Mouse (Mus musculus) natural killer cell, adult 2 months (primary cell): ENCODE results near the gene Igf2bp3.

Experiments
- DNase-seq, 2 experiments: peaks; one replicate each; pipeline ENCODE4 v3.0.0; 2022; ENCODE audit warnings: low spot score in 2 of 2

The Igf2bp3 gene

DNA sequence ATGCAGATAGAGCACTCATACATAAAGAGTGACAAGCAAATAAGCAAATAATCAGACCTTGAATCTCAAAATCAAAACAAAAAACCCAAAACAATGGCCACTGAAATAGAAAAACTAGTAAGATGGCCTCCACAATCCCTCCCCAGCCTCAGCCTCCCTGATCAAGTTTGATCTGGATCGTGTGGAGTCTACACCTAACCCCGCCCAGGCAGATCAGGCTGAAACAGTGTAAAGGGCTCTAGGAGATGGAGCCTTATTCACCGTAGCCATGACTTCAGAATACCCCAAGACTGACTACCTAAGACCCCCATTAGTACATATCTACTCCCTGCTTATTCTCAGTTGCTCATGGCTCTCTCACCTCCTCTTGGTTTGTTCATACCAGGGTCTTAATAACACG is 41.1 kb downstream of the Igf2bp3 start:
- DNase-seq: no peak

DNA sequence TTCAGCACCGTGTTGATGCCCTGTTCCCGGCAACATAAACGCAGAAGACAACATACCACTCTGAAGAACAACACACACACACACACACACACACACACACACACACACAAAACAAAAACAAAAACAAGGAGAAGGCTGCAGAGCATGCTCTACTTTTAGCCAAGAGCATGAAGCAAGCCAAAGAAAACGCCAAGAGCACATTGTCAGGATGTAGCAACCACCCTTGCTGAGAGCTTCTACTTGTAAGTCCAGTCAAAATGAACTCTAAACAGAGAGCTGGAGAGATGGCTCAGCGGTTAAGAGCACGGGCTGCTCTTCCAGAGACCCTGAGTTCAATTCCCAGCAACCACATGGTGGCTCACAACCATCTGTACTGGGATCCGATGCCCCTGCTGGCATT is 41.5 kb downstream of the Igf2bp3 start:
- no peak for DNase-seq

DNA sequence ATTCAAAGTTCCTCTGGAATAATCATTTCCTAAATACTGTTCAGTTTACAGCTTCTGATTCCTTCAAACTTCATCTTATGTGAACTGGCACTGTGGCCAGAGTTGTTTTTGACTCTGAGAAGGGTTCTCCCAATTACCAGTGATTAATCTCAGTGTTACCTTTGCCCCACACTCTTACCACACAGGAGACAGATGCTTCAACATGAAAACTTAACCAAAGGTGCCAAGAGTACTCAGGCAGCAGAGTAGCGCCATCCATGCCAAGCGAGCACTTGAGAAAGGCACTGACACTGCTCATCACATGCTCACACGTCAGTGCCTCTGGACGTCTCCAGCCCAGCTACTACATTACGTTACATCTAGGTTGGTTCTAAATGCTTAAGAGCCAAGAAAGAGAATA is 43.5 kb downstream of the Igf2bp3 start:
- DNase-seq: no peak

- DNase-seq: no peak
These were observed 46.1 kb downstream of the Igf2bp3 start for GRCm38 (mm10) chr6:49168648-49169047.

GRCm38 (mm10) chr6:49167406-49167805 is 47.4 kb downstream of the Igf2bp3 start:
- DNase-seq: no peak

DNA sequence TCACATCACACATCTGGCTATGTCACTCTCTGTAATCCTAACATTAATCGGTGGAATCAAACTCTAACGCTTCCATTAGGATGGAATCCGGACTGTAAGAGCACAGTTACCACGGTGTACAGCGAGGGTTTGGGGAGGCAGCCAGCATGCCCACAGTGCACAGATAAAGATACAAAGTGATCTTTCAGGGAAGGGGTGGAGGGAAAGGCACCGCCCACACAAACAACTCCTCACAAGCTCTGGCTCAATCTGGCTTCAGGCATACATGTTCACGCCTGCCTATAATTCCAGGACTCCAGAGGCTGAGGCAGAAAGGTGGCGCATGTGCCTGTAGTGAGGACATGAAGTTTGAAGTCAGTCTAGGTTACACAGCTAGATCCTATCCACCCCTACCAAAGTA is 48.4 kb downstream of the Igf2bp3 start:
- no peak for DNase-seq

- no peak for DNase-seq
These were observed 48.9 kb downstream of the Igf2bp3 start for GRCm38 (mm10) chr6:49165855-49166254.

GRCm38 (mm10) chr6:49165101-49165500 is 49.7 kb downstream of the Igf2bp3 start:
- DNase-seq: no peak

- DNase-seq: no peak
These were observed 50.1 kb downstream of the Igf2bp3 start for GRCm38 (mm10) chr6:49164701-49165100.

DNA sequence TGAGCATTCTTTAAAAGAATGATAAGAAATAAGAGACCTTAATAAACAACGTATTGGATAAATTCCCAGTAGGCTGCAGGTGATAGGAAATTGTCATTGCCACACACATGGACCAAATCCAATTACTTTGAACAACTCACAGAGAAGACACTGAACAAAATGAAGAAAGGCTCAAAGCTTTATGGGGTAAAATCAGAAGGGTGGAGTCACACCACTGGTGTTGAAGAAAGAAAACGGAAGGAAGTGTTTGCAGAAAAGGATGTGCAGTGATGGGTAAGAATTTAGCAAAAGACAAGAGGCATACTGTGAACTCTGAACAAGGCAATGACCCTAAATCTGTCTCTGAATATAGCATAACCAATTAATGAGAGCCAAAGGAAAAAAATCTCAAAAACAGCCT is 54.8 kb downstream of the Igf2bp3 start:
- DNase-seq: no peak

DNA sequence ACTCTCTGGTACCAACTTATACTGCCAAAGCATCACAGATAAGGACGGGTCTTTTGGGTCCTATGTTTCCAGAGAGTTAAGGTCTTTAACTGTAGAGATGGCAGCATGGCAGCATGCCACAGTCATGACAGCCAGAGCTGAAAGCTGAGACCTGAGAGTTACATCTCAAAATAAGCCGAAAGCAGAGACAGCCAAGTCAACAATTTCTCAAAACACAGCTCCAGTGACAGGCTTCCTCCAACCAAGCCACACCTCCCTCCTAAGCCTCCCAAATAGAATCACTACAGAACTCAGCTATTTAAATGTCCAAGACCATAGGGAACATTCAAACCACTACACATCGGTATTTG is 58.0 kb downstream of the Igf2bp3 start:
- no peak for DNase-seq

GRCm38 (mm10) chr6:49156170-49156825 is 58.5 kb downstream of the Igf2bp3 start:
- no peak for DNase-seq

DNA sequence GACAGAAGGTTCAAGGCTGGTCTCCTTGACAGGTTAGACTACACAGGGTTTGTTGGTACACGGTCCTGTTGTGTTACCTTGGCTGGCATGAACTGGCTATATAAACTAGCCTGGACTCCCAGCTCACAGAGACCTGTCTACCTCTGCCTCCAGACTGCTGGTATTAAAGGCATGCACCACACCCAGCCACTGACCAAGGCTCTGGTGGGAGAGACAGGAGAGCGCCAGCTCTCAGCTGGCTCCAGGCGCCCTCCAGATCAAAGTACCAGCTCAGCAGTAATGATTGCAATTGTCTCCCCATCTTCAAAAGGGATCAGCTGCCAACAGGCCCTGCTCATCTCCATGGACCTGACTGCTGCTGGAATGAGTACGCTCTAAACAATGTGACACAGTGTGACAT is 63.3 kb downstream of the Igf2bp3 start:
- no peak for DNase-seq

GRCm38 (mm10) chr6:49150349-49151229 is 64.2 kb downstream of the Igf2bp3 start:
- no peak for DNase-seq

- DNase-seq: no peak
These were observed 65.4 kb downstream of the Igf2bp3 start for GRCm38 (mm10) chr6:49149202-49149930.

DNA sequence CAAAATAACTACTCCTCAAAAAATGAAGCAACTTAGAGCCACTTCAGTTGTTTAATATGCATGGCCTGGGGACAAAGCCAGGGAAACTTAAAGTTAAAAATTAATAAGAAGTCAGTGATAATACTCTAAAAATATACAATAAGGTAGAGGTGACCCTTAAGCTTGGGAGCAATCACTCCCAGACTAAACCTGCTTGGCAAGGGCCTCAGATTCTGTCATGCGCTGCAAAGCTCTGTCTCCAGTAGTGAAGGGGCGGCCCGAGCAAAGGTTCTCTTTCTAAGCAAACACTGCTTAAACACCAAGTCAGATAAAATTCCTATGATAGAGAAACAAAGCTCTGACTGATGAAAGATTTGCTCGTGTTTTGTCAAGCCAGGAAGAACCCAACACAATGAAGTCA is 66.0 kb downstream of the Igf2bp3 start:
- DNase-seq: no peak

- no peak for DNase-seq
These were observed 66.4 kb downstream of the Igf2bp3 start for GRCm38 (mm10) chr6:49148368-49148767.

DNA sequence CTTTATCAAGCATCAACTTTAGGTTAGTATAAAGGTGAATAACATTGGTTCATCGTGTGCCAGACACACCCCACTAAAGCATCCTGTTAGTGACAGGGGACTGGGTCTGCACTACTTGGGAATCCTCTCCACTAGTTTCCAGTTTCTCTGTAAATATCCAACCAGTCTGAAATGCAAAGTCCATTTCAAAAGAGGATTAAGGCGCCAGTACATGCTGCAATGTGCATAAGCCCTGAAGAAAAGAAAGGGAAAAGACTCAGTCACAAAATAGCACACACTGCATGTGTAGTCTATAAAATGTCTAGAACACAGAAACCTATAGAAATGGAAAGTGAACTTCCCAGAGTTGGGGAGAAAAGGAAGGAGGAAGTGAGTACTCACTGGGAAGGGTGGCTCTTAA is 68.3 kb downstream of the Igf2bp3 start:
- no peak for DNase-seq

DNA sequence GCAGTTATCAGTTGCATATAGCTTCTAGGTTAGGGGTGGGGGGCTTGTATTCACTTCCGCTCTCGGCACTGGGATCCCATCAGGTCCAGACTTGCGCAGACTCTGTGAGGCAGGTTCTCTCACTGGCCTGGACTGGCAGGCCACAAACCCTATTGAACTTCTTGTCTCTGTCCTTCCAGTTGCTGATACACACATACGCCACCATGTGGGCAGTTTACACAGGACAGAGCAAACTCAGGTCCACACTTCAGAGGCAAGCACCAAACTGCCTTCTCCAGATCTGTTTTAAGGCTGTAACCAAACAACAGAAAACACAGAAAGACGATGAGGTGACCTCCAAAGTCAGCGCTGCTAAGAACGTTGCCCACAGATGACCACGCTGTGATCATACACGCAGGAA is 72.3 kb downstream of the Igf2bp3 start:
- no peak for DNase-seq

DNA sequence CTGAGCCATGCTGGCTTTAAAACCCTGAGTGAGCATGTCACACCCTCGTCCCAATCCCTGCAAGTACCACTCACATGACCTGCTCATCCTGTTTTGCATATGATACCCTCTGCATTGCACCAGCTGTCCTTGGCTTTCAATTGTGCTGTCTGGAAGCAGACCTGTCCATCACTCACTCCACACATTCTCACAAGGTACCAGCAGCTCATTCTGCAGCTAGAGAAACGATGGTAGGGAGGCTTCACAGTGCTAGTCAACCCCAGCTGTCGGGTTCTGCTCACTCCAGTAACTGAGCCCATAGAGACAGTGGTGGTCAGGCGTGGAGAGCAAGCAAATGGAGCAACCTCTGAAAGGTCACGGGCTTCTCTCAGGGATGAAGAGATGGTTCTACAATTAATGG is 73.6 kb downstream of the Igf2bp3 start:
- DNase-seq: no peak

- DNase-seq: no peak
These were observed 76.4 kb downstream of the Igf2bp3 start for GRCm38 (mm10) chr6:49138159-49139051.

- DNase-seq: no peak
These were observed 78.0 kb downstream of the Igf2bp3 start for GRCm38 (mm10) chr6:49136739-49137138.
